Mouse (Mus musculus): ENCODE results near the gene Fzd2.

- no peak for TF ChIP-seq CTCF (IDR thresholded peaks at IDR 0.05; ENCODE audit: low read depth)
- no peak for TF ChIP-seq EP300 (optimal IDR thresholded peaks at IDR 0.05)
Measured at GRCm38 (mm10) chr11:102566290-102566689, 37.9 kb upstream of the Fzd2 start.

Measured in stomach, postnatal 0 days (tissue).